In genomic region chr16:11589336-11589735, GRCm38 (mm10) we compare ENCODE assay signal across 11 mouse cellular contexts.
DNase-seq lines count a peak whose midpoint lies in the region; ATAC-seq lines count a peak whose summit lies in the region.
"Had no signal": no experiment of that assay in that cellular context is flagged by ENCODE, and none has a peak within 500 bp of the region (broad histone marks: within the 10 kb centered on the region; RNA-seq: fewer than 3 reads in every experiment).

No protein-coding gene starts in this region.

- H3K27ac ChIP-seq in heart, embryonic 15.5 days = peak overlapping the region; percentile 80
- no peak overlapping the region for H3K27ac ChIP-seq in liver, embryonic 11.5 days (ENCODE audit: low read depth, low read length)
- H3K27ac ChIP-seq: embryonic facial prominence, embryonic 13.5 days; forebrain, embryonic 10.5 days had no signal

- intact Hi-C loops in left cerebral cortex, postnatal 25 days (cut with DNase I) = no loop called here

- 40% methylated on average over 2 of the region's 2 CpGs for WGBS in heart, embryonic 15.5 days
- WGBS in liver, embryonic 11.5 days = 56% methylated on average over 2 of the region's 2 CpGs

- peak; percentile 15; the same call in 1 of the 2 replicates for ATAC-seq in heart, embryonic 15.5 days (replicated peaks; ENCODE audit: insufficient number of reproducible peaks, insufficient read depth, low FRiP score, low read depth)
- 0 out of 2 replicates have a peak, but pooled peaks have one; percentile 6 for ATAC-seq in liver, embryonic 11.5 days (replicated peaks; ENCODE audit: low FRiP score)

- no peak overlapping the region for H3K4me3 ChIP-seq in heart, embryonic 15.5 days
- no peak overlapping the region for H3K4me3 ChIP-seq in liver, embryonic 11.5 days (ENCODE audit: low read depth, low read length)
- H3K4me3 ChIP-seq: embryonic facial prominence, embryonic 13.5 days; forebrain, embryonic 10.5 days had no signal

- no peaks in the 10 kb centered on the region for H3K27me3 ChIP-seq in heart, embryonic 15.5 days
- H3K27me3 ChIP-seq in liver, embryonic 11.5 days (replicated peaks; ENCODE audit: control insufficient read depth, insufficient read depth, low read length) = no peaks in the 10 kb centered on the region
- H3K27me3 ChIP-seq: embryonic facial prominence, embryonic 13.5 days had no signal

- peaks cover 15% of the 10 kb centered on the region for H3K4me1 ChIP-seq in heart, embryonic 15.5 days (replicated peaks)
- peaks cover 12% of the 10 kb centered on the region for H3K4me1 ChIP-seq in liver, embryonic 11.5 days (replicated peaks; ENCODE audit: control insufficient read depth, insufficient read depth, low read length)
- H3K4me1 ChIP-seq: embryonic facial prominence, embryonic 13.5 days; forebrain, embryonic 10.5 days had no signal

- no peaks in the 10 kb centered on the region for H3K36me3 ChIP-seq in heart, embryonic 15.5 days
- no peaks in the 10 kb centered on the region; the same call in 1 of the 2 replicates for H3K36me3 ChIP-seq in liver, embryonic 11.5 days (ENCODE audit: control insufficient read depth, insufficient read depth, low read length)
- H3K36me3 ChIP-seq: embryonic facial prominence, embryonic 13.5 days; forebrain, embryonic 10.5 days had no signal

- H3K9me3 ChIP-seq in heart, embryonic 15.5 days (replicated peaks) = no peaks in the 10 kb centered on the region
- H3K9me3 ChIP-seq in liver, embryonic 11.5 days (ENCODE audit: control insufficient read depth, low read length) = no peaks in the 10 kb centered on the region
- H3K9me3 ChIP-seq: embryonic facial prominence, embryonic 13.5 days; forebrain, embryonic 10.5 days had no signal

- DNase-seq in heart, adult 11 months = no peak
- peak; percentile 43 for DNase-seq in kidney, postnatal 36 days
- DNase-seq in kidney, adult 8-10 months = no peak
- DNase-seq in 3T3-L1 (ENCODE audit: low read depth, low spot score) = peak; percentile 63
- no peak for DNase-seq in liver, embryonic 11.5 days (ENCODE audit: low spot score)
- DNase-seq in left cerebral cortex, postnatal 25 days (ENCODE audit: low spot score in 2 of 2) = no peak
- DNase-seq: cerebellum, adult 11 months; lung, postnatal 36 days had no signal

- H3K4me2 ChIP-seq in heart, embryonic 15.5 days = no peak overlapping the region
- H3K4me2 ChIP-seq in liver, embryonic 11.5 days = no peak overlapping the region
- H3K4me2 ChIP-seq: embryonic facial prominence, embryonic 13.5 days had no signal

- H3K9ac ChIP-seq in heart, embryonic 15.5 days = no peak overlapping the region
- H3K9ac ChIP-seq in liver, embryonic 11.5 days (ENCODE audit: low read depth, low read length) = no peak overlapping the region
- H3K9ac ChIP-seq: embryonic facial prominence, embryonic 13.5 days had no signal

Comparison
In these comparisons a context has a peak if more than half of its experiments do, and no peak if none do; other contexts are left out.
1. DNase-seq: peak in kidney, postnatal 36 days (2 of 2) and 3T3-L1 (single experiment); none in heart, adult 11 months (single experiment), kidney, adult 8-10 months (0 of 2), liver, embryonic 11.5 days (single experiment) and left cerebral cortex, postnatal 25 days (0 of 2).